Mouse (Mus musculus) embryo, embryonic 10 days (tissue): ENCODE measurements at regions not wholly inside any gene's neighbourhood (a gene's known extent, or its start where the extent isn't known, plus 50 kb on each side); places are given as distances from the start of the nearest gene placed in this dataset.

Experiments used
- DNase-seq: peaks from one replicate; pipeline ENCODE4 v3.0.0-alpha.2; 2015; ENCODE audit warnings: low spot score

DNA sequence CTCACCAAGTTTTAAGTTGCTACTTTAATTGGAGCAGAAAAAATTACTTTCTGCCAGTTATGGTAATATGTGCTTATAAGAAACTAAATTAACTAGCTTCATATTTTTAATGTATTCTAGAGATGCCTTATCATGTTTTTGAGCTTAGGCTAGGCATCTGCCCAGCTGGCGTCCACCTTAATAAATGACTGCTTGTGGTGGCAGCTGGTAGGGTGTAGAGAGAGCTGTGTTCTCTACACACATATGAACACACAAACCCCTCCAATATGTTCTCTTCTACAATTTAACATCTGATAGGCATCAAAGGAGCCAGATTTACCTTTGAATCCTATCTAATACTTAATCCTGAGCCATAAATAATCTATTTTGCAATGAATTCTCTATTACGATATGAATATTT lies 173.4 kb downstream of the Gm4340 start:
- no peak for DNase-seq

DNA sequence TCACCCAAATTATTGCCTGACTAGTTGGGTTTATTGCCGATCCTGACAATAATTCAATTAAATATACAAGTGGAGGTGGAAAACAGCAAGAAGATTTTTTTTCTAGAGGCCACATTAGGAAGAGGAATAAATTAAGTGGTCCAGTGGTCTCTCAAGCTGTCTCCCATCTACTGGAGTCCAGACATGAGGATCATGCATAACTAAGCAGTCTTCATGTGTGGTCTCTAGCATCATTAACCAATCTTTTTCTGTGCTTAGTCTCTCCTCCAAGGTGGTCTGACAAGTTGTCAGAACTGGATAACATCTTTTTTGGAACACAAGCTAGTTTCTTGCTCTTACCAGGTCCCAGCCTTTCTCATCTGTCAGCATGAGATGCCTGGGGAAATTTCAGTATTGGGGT lies 180.7 kb downstream of the Gm4340 start:
- no peak for DNase-seq

- no peak for DNase-seq
These were observed 194.4 kb downstream of the Gm4340 start for GRCm38 (mm10) chr10:104388254-104388653.

DNA sequence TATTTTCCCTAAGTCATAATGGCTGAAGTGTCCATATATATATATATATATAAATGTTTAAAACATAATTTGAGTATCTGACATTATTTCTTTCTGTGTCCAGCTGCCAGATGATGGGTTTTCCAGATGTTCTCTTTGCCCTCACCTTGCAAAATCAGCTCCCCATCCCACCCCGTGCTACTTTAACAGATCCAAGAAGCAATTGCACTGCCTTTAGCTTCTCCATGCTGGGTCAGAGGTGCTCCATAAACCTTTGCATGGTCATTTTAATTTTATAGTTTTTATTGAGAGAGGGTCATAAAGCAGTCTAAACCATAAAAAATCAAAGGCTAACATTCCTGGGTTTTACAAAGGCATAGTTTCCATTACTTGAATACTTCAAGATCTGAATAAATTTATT lies 201.9 kb downstream of the Gm4340 start:
- DNase-seq, result no peak

DNA sequence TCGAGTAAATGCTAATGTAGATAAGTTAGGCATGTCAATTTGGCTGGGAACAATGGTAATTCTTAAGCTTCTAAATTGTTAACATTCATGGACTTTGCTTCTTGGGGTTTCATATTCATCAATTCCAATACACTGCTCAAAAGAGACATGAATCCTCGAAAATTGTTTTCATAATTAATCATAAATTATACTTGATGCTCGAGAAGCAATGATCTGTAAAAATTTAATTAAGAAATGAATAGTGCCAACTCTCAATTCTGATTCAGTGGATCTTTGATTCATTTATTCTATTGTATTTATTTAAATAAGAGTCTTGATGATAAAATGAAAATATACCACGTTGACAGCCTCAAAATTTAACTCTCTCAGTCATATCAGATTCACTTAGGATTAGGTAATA lies 214.9 kb downstream of the Gm4340 start:
- DNase-seq, result no peak

DNA sequence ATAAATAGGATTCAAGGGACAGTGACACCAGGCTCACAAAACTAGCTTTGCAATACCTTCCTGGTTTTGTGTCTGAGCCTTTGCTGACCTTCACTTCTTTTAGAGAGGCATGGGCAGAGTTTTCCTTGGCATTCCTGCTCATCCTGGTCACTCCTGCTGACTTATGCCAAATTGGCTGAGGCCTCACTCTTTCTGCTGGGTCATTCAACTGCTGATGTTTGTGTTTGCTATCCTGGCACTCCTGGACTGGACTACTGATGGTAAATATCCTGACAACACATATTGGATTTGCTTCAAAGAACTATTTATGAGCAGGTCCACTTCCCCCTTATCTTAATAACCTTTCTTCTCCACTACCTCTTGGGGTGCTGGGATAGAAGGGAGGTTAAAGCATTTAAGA lies 228.7 kb downstream of the Gm4340 start:
- DNase-seq, result no peak

DNA sequence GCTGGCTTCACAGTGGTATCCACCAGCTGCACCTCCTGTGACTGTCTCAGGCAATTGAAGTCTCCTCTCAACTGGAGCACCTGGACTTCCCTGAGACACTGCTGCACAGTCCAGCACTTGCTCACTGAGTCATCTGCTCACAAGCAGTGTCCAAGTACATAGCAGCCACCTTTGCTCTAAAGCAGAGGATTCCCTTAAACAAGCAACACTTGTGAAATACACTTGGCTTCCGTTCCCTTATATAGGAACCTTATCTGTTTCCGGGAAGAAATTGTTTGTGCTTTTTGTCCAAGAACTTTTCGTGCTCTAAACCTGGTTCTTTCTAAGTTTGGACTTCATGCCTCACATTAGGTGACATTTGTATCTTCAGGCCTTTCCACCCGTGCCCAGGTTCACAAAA lies 229.3 kb downstream of the Gm4340 start:
- no peak for DNase-seq

DNA sequence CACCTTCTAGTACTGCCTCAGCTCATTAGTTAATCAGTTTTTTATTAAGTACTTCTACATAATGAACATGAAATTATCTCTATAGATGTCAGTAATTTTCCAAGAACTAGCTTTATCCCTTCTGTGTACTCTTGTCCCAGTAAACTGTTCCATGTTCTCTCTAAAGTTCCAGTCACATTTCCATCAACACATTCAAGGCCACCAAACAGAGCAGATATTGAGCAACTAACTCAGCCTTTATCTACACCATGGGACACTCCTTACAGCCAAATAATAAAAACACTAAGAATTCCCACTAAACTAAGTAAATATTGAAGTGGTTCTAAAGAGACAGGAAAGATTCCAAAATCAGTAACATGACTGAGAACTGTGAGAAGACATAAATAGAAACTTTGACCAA lies 229.9 kb downstream of the Gm4340 start:
- DNase-seq, result no peak

- no peak for DNase-seq
These were observed 251.1 kb downstream of the Gm4340 start for GRCm38 (mm10) chr10:104444926-104445325.

DNA sequence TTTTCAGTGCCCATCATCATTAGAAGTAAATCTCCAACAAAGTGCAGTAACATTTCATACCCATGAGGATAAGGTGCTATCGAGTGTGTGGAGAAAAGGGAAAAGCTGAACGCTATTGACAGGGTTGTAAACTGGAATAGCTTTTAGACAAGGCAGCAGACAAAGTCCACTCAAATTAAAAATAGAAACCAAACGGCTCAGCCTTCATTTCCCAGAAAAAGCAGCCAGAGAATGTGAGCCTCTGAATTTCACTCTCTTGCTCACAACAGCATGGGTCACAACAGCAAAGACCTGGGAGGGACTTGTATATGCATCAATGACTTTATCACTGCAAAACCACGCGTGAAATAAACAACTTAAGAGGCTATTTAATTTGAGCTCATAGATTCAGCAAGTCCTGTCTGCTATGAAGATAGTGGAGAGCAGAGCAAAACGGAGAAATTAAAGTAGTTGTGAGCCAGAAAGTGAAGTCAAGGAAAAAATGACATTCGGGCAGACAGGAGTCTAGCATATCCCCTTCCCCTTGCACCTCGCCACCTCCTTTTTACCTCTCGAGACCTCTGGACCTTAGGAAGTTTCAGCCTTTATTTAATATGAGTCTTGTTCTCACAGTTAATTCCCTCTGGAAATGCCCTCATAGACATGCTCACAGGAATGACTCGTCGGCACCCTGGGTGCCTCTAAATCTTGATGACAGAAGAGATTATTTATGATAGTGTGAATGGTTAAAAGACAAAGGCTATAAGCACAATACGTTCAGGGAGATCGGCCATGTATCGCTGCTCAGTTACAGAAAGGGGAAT lies 261.9 kb downstream of the Gm4340 start:
- peak; percentile 26 for DNase-seq

- DNase-seq, result no peak
These were observed 262.5 kb downstream of the Gm4340 start for GRCm38 (mm10) chr10:104456352-104456725.

- no peak for DNase-seq
These were observed 292.5 kb downstream of the Gm4340 start for GRCm38 (mm10) chr10:104486226-104486944.

GRCm38 (mm10) chr10:104489301-104489700 lies 295.5 kb downstream of the Gm4340 start:
- no peak for DNase-seq

GRCm38 (mm10) chr10:104490943-104491631 lies 297.2 kb downstream of the Gm4340 start:
- no peak for DNase-seq
